Comparison of ENCODE assay signal across 35 mouse cellular contexts in the genomic region with DNA sequence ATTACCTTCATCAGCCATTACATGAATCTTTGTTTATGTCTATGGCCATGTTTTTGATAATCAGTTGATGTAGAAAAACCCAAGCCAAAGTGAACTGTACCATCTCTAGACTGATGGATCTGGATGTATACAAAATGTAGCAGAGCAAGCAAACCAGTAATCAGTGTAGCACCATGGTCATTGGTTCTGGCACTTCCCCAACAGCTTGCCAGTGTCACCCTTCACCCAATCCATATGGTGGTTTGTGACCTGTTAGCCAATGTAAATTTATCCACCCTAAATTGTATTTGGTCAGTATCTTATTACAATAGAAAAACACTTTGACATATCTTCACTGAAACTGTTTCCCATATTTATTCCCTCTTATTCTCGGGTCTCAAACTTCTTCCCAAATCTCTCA.
"Had no signal": no experiment of that assay in that cellular context is flagged by ENCODE, and none has a peak within 500 bp of the region (broad histone marks: within the 10 kb centered on the region; RNA-seq: fewer than 3 reads in every experiment).

No protein-coding gene starts in this region.

- H3K4me2 ChIP-seq: heart, embryonic 11.5 days; heart, embryonic 12.5 days; heart, embryonic 13.5 days; heart, embryonic 15.5 days; hindbrain, embryonic 12.5 days; hindbrain, embryonic 13.5 days; hindbrain, embryonic 14.5 days; hindbrain, embryonic 15.5 days; intestine, embryonic 15.5 days; kidney, embryonic 15.5 days had no signal

- H3K4me1 ChIP-seq: heart, embryonic 10.5 days; heart, embryonic 12.5 days; heart, embryonic 13.5 days; heart, embryonic 15.5 days; hindbrain, embryonic 10.5 days; hindbrain, embryonic 12.5 days; hindbrain, embryonic 13.5 days; hindbrain, embryonic 15.5 days; intestine, embryonic 15.5 days; kidney, embryonic 15.5 days had no signal

- H3K9ac ChIP-seq: heart, embryonic 12.5 days; heart, embryonic 13.5 days; heart, embryonic 15.5 days; hindbrain, embryonic 12.5 days; hindbrain, embryonic 13.5 days; hindbrain, embryonic 14.5 days; hindbrain, embryonic 15.5 days; intestine, embryonic 15.5 days; kidney, embryonic 15.5 days had no signal

- H3K27me3 ChIP-seq: heart, embryonic 12.5 days; heart, embryonic 13.5 days; heart, embryonic 15.5 days; hindbrain, embryonic 12.5 days; hindbrain, embryonic 13.5 days; hindbrain, embryonic 15.5 days; intestine, embryonic 15.5 days; kidney, embryonic 15.5 days had no signal

- DNase-seq: heart, postnatal 10 days; heart, postnatal 14 days; heart, postnatal 36 days; heart, postnatal 4 days; kidney, adult 11 months; kidney, adult 18-20 months; kidney, adult 2 months; kidney, adult 8-10 months; kidney, adult 9 months; kidney, postnatal 10 days; kidney, postnatal 14 days; kidney, postnatal 25 days; kidney, postnatal 36 days; kidney, postnatal 4 days; layer of hippocampus, adult 9-11 months; layer of hippocampus, postnatal 36 days had no signal

- H3K36me3 ChIP-seq: heart, embryonic 10.5 days; heart, embryonic 12.5 days; heart, embryonic 13.5 days; heart, embryonic 15.5 days; hindbrain, embryonic 10.5 days; hindbrain, embryonic 12.5 days; hindbrain, embryonic 13.5 days; hindbrain, embryonic 15.5 days; intestine, embryonic 15.5 days; kidney, embryonic 15.5 days had no signal

- H3K27ac ChIP-seq: heart, embryonic 10.5 days; heart, embryonic 13.5 days; heart, embryonic 15.5 days; hindbrain, embryonic 10.5 days; hindbrain, embryonic 12.5 days; hindbrain, embryonic 13.5 days; hindbrain, embryonic 14.5 days; hindbrain, embryonic 15.5 days; hindbrain, postnatal 0 days; intestine, embryonic 15.5 days; kidney, embryonic 15.5 days; kidney, postnatal 0 days; layer of hippocampus, adult 2 months had no signal

- H3K9me3 ChIP-seq: heart, embryonic 10.5 days; heart, embryonic 12.5 days; heart, embryonic 13.5 days; heart, embryonic 15.5 days; hindbrain, embryonic 10.5 days; hindbrain, embryonic 12.5 days; hindbrain, embryonic 13.5 days; hindbrain, embryonic 15.5 days; intestine, embryonic 15.5 days; kidney, embryonic 15.5 days had no signal

- H3K4me3 ChIP-seq: heart, embryonic 10.5 days; heart, embryonic 12.5 days; heart, embryonic 13.5 days; heart, embryonic 15.5 days; hindbrain, embryonic 10.5 days; hindbrain, embryonic 12.5 days; hindbrain, embryonic 13.5 days; hindbrain, embryonic 15.5 days; intestine, embryonic 15.5 days; kidney, embryonic 15.5 days; layer of hippocampus, adult 2 months had no signal

- ATAC-seq: hindbrain, embryonic 16.5 days; hindbrain, postnatal 0 days; inflammation-experienced regulatory T-cells, adult 6 months; intestine, embryonic 15.5 days; intestine, embryonic 16.5 days; intestine, postnatal 0 days had no signal
